Mouse (Mus musculus) brown adipose tissue, adult 24 weeks (tissue): ENCODE measurements at regions not wholly inside any gene's neighbourhood (a gene's known extent, or its start where the extent isn't known, plus 50 kb on each side); places are given as distances from the start of the nearest gene placed in this dataset.

Experiments used
- H3K27ac ChIP-seq: fragments of 200-500 bp; replicated peaks from 2 replicates; pipeline ENCODE4 v1.5.1; 2012; ENCODE audit warnings: low read depth, mild to moderate bottlenecking, low read length
- H3K4me1 ChIP-seq: fragments of 200-500 bp; 2 replicates; pipeline ENCODE4 v1.6.1; 2012; ENCODE audit warnings: low read length, mixed read lengths; ENCODE audit not compliant: control insufficient read depth, insufficient read depth, insufficient read length
- H3K4me3 ChIP-seq: fragments of 200-500 bp; 2 replicates; pipeline ENCODE4 v1.5.1; 2012; ENCODE audit warnings: low read depth, mild to moderate bottlenecking, low read length, moderate library complexity; ENCODE audit not compliant: insufficient read depth

DNA sequence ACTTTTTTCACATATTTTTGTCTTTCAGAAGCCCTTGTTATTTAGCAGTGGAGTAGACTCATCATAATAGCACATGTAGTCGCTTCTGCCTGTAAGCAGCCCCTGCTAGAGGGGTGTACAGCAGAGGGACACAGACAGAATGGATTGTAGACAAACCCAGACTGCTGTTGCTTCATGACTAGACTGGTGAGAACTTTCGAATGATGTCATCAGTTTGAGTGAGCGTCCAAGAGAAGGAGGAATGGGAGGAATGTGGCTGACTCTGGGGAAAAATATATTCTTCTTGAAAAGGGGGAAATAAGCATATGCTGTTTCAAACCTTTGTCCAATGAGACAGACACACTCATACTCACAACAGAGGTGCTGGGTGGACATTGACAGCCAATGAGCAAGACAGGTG is 436.1 kb downstream of the Fgf9 start:
- Histone ChIP-seq H3K27ac (no peak overlapping the region), H3K4me1 (peaks cover 3% of the 10 kb centered on the region), H3K4me3 (no peak overlapping the region)

DNA sequence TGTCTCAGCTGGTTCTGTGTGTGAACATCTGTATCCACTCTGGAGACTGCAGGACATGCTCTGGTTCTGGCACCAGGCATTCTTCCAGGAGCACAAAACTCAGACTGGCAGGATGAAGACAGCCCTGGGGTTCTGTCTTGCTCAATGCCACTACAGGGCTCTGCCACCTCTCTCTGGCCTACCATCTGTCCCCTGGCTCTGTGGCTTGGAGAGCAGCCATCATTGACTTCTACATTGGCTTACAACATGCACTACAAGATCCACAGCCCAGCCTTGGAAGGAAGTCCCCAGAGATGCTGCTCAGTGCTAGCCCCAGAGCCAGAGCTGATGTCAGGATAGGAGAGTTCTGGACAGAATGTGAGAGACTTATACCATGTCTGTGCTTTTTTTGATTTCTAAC is 435.5 kb downstream of the Fgf9 start:
- H3K4me3 ChIP-seq: no peak overlapping the region
- H3K4me1 ChIP-seq: peaks cover 3% of the 10 kb centered on the region
- H3K27ac ChIP-seq: no peak overlapping the region

DNA sequence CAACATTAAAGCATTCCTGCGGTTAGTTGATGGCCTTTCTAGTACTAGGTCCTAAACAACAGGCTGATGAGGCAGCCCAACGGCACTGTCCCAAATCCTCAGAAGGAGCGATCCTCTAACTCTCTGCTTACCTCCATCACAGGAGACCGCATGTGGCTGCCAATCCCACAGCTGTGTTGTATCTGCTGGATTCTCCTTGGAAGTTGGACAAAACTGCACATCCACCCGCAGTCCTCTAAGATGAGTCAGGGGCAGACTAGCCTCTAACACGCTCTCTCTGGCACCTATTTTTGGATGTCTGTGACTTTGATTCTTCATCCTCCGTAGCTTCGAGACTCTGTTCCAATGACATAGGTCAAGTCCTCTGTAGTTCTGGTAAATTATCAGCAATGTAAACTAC is 432.5 kb downstream of the Fgf9 start:
- H3K4me3 ChIP-seq: no peak overlapping the region
- H3K4me1 ChIP-seq: no peaks in the 10 kb centered on the region; the same call in 1 of the 2 replicates
- H3K27ac ChIP-seq: no peak overlapping the region

DNA sequence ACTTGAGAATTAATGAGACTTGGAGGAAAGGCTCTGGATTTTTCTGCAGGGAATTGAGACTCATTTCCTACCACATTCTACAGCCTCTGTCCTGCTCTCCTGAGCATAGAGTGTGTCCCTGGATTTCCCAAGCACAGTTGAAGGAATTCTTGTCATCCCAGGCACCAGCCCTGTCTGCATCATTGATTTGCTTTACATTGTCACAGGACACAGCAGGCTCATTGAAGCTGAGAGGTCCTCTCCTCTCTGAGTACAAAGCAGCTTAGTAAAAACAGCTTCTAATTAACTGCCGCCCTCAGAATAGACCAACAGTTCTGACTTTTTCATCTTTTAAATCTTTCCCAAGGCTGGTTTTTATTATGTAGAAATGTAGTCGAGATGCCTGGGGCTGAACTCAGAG is 429.7 kb downstream of the Fgf9 start:
- H3K27ac ChIP-seq: no peak overlapping the region
- H3K4me3 ChIP-seq: no peak overlapping the region
- no peaks in the 10 kb centered on the region for H3K4me1 ChIP-seq

DNA sequence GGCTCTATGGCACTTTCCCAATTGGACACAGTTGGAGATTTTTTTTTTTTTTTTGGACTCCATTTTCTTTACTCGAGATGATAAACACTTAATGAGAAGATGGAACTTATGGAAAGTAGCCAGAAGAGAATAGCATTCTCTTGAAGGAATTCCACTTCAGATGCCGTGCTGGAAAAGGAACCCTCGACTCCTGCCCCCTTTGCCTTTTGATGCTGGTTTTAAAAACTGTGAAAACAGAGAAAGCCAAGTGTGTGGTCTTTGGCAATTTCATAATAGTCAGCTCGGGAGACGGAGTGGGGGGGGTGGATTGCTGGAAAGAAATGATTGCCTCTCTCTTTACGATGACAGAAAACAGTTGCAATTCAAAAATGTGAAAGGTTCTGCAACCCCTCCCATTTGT is 429.2 kb downstream of the Fgf9 start:
- H3K4me1 ChIP-seq: no peaks in the 10 kb centered on the region
- H3K4me3 ChIP-seq: no peak overlapping the region
- no peak overlapping the region for H3K27ac ChIP-seq

DNA sequence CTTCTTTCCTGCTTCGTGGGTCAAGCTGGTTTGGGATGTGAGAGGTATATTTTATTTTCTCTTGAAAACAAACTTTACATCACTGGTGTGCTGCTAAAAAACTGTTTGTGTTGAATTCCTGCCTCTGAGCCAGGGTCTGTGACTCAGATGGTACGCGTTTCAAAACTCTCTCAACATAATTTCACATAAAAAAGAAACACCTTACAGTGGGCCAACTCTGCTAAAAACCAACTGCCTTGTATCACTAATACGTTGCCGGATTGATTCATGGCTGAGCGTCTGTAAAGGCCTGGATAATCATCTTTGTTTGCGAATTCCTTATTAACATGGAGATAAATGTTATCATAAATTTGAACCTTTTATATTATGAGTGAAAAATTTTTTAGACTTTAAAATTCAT is 428.7 kb downstream of the Fgf9 start:
- no peak overlapping the region for H3K27ac ChIP-seq
- no peak overlapping the region for H3K4me3 ChIP-seq

DNA sequence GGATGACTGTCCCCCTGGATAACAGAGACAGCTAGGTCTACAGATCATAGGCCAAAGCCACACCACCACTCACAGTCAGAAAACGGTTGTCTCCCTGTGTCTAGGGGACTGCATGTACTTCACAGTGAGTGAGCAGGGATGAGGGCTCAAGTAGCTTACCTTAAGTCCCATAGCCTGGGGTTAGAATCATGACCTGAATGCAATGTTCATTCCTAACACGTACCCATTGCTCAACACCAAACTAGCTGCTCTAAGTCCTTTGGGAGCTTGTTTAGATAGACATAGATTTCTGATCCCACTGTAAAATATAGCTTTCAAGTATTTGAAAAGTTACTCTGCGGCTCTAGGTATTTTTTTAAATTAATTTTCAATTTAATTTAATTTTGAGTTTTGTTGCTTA is 426.6 kb downstream of the Fgf9 start:
- H3K4me3 ChIP-seq: no peak overlapping the region
- H3K4me1 ChIP-seq: no peaks in the 10 kb centered on the region
- no peak overlapping the region for H3K27ac ChIP-seq

More for the DNA sequence above, 428.7 kb downstream of the Fgf9 start:
- no peaks in the 10 kb centered on the region for H3K4me1 ChIP-seq

DNA sequence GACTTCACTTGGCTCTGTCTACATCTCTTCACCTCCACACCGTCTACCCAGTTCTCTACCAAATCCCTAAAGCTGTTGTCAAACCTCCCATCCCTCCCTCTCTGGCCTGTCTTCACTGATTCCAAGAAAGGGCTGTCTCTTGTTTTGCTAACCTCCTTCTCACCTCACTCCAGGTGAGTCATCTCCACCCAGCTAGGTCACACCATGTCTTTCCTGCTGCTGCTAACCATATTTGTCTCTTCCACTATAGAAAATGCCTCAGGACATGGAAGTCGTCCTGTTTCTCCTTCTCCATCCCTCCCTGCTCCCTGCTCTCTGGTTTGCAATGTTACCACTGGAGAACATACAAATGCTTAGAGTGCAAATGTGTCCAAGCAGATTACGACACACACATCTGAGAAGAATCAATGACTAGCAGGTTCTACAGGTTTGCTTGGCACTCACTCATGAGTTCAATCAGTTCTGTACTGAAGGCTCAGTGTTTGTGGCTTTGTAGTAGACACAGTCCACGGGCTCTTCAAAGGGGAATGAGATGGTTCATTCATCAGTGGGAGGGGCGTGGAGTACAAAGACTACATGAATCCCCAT is 424.1 kb downstream of the Fgf9 start:
- Histone ChIP-seq H3K4me3 (no peak overlapping the region), H3K4me1 (no peaks in the 10 kb centered on the region), H3K27ac (no peak overlapping the region)

DNA sequence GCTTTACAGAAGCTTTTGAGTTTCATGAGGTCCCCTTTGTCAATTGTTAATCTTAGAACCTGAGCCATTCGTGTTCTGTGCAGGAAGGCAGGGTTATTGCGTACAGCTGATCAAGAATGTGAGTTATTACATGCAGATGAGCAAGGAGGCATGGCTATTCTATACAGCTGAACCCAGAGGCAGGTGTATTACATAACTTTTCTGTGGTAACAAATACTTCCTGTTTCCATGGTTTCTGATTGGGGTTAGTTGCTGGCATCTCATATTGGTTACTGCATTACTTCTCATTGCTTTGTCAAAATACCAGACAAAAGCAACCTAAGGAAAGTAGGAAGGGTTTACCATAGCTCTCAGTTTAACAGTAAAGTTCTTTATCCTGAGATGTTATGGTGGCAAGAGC is 421.8 kb downstream of the Fgf9 start:
- Histone ChIP-seq H3K27ac (no peak overlapping the region), H3K4me3 (no peak overlapping the region), H3K4me1 (no peaks in the 10 kb centered on the region)

DNA sequence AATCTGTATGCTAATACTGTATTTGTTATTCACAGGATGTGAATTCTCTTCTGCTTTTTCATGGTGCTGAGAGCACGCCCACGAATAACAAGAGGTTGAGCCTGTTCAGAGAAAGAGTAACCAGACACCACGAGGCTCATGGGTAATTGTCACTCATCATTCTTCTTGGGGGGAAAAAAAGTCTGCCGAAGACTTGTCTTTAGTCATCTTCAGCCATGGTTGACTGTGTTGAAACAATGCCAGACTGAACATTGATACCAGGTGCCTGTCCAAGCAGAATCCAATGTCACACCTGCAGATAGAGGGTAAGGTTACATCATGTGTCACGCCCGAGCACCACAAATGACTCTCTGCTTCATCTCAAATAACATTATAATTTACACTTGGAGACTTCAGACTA is 418.5 kb downstream of the Fgf9 start:
- no peak overlapping the region for H3K4me3 ChIP-seq
- H3K4me1 ChIP-seq: no peaks in the 10 kb centered on the region
- H3K27ac ChIP-seq: no peak overlapping the region

DNA sequence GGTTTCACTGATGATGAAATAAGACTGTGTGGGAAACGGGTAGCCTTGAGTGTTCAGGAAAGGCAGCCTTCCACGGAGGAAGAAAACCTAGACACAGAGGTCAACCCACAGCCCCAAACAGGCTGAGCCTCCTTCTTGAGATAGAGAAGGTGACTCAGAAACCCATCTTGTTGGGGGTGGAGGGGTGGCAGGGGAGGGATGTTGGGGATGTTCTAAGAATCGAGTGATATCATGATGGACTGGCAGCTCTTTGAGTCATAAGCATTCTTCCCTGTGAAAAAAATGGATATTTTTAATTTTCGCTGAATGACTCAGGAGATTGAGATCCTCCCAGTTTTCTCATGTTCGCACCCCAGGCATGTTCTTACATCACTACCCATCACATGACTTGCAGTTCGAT is 417.5 kb downstream of the Fgf9 start:
- Histone ChIP-seq H3K27ac (no peak overlapping the region), H3K4me3 (no peak overlapping the region), H3K4me1 (no peaks in the 10 kb centered on the region)

DNA sequence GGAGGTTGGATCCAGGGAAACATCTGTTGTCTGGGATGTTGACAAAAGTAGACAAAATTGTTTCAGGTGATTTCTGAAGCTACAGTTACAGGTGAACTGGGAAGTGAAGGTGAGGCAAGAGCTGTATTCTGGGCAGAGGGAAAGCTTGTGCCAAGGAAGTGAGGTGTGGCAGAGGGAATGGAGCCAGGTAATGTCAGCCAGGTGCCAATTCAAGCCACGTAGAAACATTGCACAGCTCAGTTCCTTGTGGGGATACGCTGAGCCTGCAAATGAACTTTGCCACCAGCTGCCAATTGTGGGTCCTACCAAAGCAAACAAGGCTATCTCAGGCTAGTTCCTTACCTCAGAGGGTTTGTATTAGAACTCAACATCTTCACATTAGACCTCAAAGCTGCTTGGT is 410.1 kb downstream of the Fgf9 start:
- Histone ChIP-seq H3K27ac (no peak overlapping the region), H3K4me1 (no peaks in the 10 kb centered on the region), H3K4me3 (no peak overlapping the region)

DNA sequence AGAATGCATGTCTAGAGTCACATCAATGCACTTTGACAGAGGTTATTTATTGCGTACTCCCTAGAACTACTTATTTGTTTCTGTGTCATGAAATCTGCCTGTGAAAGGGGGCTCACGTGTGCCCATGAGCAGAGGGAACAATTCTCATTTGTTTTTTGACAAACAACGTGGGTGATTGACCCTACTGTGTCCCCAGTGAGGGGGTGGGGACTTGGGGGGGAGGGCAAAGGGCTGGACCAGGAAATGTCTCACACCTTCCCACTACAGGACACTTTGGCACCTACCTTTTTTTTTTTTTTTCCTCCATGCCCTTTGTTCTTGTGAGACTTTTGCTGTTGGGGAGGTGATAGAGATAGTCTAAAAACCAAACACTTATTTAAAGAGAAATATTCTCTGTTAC is 400.3 kb downstream of the Fgf9 start:
- Histone ChIP-seq H3K4me1 (no peaks in the 10 kb centered on the region), H3K27ac (no peak overlapping the region), H3K4me3 (no peak overlapping the region)

DNA sequence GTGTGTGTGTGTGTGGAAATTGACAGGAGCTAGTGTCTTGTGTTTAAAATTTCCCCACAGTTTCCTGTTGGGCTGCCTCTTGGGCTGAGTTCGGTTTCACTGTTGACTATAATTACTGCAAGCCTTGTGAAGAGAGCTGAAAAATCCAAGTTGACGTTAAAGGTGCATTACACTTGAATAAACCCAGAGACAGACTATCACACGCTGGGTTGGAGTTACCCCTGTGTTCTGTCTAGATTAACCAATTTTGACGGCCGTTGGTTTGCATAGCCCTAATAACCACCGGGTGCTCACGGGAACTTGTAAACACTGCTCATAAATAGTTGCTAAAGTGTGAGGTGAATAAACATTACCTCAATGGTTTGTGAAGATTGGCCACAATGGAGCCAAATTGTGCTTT is 398.1 kb downstream of the Fgf9 start:
- Histone ChIP-seq H3K4me3 (no peak overlapping the region), H3K4me1 (no peaks in the 10 kb centered on the region), H3K27ac (no peak overlapping the region)

DNA sequence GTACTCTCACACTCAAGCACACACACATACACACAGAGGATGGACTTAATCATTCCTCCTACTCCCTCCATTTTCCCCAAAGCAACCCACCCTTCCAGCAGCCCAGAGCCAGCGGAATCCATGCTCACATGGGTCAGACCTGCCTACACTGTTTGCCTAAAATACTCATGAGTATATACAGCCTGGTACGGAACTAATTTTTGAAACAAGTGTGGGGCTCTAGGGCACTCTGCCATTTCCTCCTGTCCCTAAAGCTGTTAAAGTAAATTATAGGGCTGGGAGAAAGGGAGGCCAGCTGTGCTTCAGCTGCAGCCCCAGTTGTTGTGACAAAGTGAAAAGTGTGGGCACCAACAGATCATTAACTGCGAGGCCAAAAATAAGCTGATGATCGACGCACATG is 397.5 kb downstream of the Fgf9 start:
- Histone ChIP-seq H3K27ac (no peak overlapping the region), H3K4me1 (no peaks in the 10 kb centered on the region), H3K4me3 (no peak overlapping the region)

DNA sequence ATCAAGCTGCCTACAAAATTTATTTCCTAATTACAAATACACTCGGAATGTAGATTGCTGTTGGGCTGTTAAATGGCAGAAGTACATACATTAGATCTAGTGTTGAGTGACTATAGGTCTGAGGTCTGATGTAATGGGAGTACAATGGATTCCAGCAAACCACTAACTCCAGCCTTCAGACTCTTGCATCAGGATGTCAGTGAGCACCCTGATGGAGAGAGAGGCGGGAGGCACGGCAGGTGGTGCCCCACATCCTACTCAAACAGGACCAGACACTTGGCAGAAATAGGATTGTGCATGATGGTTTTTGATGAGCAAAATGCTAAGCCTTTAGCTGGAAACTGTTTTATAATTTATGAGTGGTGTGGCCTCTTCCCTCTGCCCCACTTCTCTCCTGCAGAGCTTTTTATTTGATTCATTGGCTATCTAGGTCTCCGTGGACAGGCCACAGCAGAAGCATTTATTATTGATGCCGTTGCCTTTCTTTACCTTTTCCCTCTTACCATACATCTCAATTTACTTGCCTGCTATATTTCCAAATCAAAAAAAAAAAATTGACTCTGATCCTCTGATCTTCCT is 376.5 kb downstream of the Fgf9 start:
- Histone ChIP-seq H3K27ac (no peak overlapping the region), H3K4me1 (no peaks in the 10 kb centered on the region; the same call in 1 of the 2 replicates), H3K4me3 (no peak overlapping the region)
